Mouse (Mus musculus) liver, embryonic 18 days (tissue): ENCODE results near the gene Sptbn2. TPM values are rescaled to one million over a fixed set of nuclear protein-coding genes. Genes with fewer than 3 reads are reported as not detected.

Experiments
- polyA plus RNA-seq: library from polyadenylated mRNA; depleted of rRNA; stranded (reverse); fragments of >200 nt; gene quantifications from 2 replicates; pipeline ENCODE4 v1.2.3, GENCODE M21; 2012; rRNA removed

Sptbn2 gene
- 0.30 and 0.31 TPM in 2 replicates for polyA plus RNA-seq

DNA sequence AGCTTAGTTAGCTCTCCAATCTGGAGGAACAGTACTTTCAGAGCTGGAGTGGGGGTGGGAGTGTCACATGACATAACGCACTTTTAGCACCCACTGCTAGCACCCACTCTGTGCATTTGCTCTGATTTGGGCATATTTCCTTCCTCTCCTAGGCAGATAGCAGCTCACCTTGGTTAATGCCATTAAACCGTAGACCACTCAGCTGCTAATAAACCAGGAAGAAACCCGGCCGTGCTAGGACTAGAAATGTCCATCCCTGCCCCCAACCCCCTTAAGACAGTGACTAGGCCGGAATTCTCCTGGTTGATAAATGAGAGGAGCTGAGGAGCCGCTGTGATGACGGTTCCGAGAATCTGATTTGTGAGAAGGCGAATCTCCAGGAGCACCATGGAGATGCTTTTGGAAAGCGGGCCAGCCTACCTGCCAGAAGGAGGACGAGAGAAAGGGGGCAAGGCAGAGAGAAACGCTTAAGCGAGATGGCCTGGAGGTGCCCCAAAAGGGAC lies at the start of gene Sptbn2:
Sptbn2 (plus strand) TSS at position 70 of the 503 bp plus-strand sequence.

DNA sequence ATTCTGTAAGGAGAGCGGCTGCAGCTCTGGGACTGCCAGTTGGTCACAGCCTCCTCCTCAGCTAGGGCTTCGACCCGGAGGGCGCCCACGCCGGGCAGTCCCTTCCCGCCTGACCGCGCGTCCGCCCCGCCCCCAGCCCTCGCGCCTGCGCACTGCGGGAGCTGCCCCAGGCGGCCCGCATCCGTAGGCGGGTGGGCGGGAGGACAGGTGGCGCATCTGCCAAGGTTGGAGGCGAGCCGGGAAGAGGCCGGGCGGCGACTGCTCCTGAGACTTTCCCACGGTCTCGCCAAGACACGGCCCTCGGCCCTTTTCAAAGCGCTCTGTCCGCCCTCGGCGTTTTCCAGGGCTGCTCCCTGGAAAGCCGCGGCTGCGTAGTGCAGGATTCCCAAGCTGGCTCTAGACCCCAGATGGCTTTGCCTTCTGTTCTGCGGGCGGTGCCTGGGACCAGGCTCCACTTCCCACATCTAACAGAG lies 12.7 kb upstream of the Sptbn2 start, which contains the start of gene Gm960:
Gm960 (minus strand) TSS at position 464 of the 473 bp plus-strand sequence.

DNA sequence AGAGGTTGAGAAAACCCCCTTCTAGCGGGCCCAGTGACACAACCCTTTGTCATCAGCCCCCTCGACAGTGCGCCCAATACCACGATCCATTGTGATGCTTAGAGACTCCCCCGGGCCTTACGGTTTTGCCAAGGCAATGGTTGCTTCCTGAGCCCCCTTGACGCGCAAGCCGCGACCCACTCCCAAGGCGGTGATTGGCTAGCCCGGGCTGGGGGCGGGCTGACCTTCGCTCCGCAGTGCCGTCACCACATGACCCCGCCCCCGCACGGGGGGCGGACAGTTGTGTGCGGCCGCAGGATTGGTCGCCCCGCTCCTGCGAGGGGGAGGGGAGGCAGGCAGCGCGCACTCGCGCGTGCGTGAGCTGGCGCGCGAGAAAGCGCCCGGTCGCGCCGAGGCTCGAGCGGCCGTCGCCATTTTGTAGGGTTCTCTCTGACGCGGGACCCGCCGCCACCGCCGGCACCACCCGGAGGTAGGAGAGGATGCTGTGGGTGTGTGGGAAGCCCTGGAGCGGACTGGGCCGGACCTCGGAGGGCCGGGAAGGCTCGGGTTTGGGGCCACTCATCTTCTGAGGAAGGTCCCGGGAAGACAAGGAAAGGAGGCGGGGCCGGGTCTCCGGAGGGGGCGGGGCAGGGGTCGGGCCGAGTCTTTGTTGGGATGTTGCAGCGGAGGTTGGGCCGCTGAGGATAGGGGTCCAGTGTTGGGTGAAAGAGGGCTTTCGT lies 45.4 kb downstream of the Sptbn2 start, which contains the start of gene Rbm4b:
Rbm4b (plus strand) TSS at position 305 of the 719 bp plus-strand sequence.

DNA sequence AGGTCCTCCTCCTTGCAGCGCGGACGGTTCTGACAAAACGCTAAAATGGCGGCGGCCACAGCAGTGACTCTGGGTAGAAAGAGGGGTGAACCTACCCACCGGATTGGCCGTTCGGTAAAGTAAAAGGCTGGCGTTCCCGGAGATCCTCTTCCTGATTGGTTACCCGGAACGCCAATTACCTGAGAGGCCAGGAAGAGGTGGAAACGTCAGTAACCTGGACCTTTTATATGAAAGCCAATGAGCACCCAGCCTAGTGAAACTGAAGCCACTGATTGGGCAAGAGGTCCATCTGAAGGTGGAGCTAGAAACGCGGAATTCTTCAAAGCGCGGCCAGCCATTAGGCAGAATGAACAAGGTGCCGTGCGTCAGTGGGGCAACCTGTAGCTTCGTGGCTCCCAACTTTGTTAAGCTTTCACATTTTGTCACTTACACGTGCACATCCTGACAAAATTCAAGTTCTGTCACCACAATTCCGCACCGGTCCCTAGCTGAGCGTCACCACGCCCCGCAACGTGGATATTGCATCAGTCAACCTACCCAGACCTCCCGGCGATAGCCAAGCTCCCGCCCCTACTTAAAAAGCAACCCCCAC lies 83.0 kb downstream of the Sptbn2 start, which contains the start of gene Rbm4:
Rbm4 (minus strand) TSS at position 71 of the 592 bp plus-strand sequence.

Other genes starting within 250 kb of the Sptbn2 start
- 0.09 and 0.16 TPM in 2 replicates for gene Syt12, start 233.7 kb upstream of the Sptbn2 start, polyA plus RNA-seq
- 0.29 and 0.55 TPM in 2 replicates for gene 2010003K11Rik, start 212.6 kb upstream of the Sptbn2 start, polyA plus RNA-seq
- gene Pcx, start 200.7 kb upstream of the Sptbn2 start, polyA plus RNA-seq: 136 and 143 TPM in 2 replicates
- 1.1 and 1.2 TPM in 2 replicates for gene Lrfn4, start 95.5 kb upstream of the Sptbn2 start, polyA plus RNA-seq
- 15.3 and 16.1 TPM in 2 replicates for gene Rce1, start 85.5 kb upstream of the Sptbn2 start, polyA plus RNA-seq
- gene Gm960, start 12.5 kb upstream of the Sptbn2 start, polyA plus RNA-seq: 0.01 and 0.07 TPM in 2 replicates
- 7.1 and 8.3 TPM in 2 replicates for gene Rbm4b, start 45.3 kb downstream of the Sptbn2 start, polyA plus RNA-seq
- gene Rbm4, start 82.7 kb downstream of the Sptbn2 start, polyA plus RNA-seq: 35.7 and 37.7 TPM in 2 replicates
- gene Gm21992, start 100.4 kb downstream of the Sptbn2 start, polyA plus RNA-seq: 14.1 and 14.8 TPM in 2 replicates
- gene Rbm14, start 100.5 kb downstream of the Sptbn2 start, polyA plus RNA-seq: 18.2 and 18.3 TPM in 2 replicates
- gene Ccs, start 128.2 kb downstream of the Sptbn2 start, polyA plus RNA-seq: 158 and 166 TPM in 2 replicates
- 0.01 TPM in 1 of 2 replicates, not detected in the other for gene Ccdc87, start 128.2 kb downstream of the Sptbn2 start, polyA plus RNA-seq
- 22.9 and 23.6 TPM in 2 replicates for gene Ctsf, start 144.0 kb downstream of the Sptbn2 start, polyA plus RNA-seq
- gene Actn3, start 166.7 kb downstream of the Sptbn2 start, polyA plus RNA-seq: 0.06 and 0.10 TPM in 2 replicates
- 10.1 and 10.6 TPM in 2 replicates for gene Zdhhc24, start 167.5 kb downstream of the Sptbn2 start, polyA plus RNA-seq
- 0.52 and 0.79 TPM in 2 replicates for gene Bbs1, start 195.5 kb downstream of the Sptbn2 start, polyA plus RNA-seq
- gene Dpp3, start 217.1 kb downstream of the Sptbn2 start, polyA plus RNA-seq: 33.6 and 33.7 TPM in 2 replicates
- 0.17 and 0.28 TPM in 2 replicates for gene Peli3, start 232.0 kb downstream of the Sptbn2 start, polyA plus RNA-seq